Mouse (Mus musculus): ENCODE results near the gene D6Ertd527e.
A peak's percentile ranks its signal among the peaks of the same experiment; 100 is the strongest.

D6Ertd527e gene

GRCm38 (mm10) chr6:87111493-87111892 is 6.9 kb downstream of the D6Ertd527e start:
- no peak for DNase-seq (ENCODE audit: low read depth, low spot score)

GRCm38 (mm10) chr6:87112125-87112524 is 7.6 kb downstream of the D6Ertd527e start:
- no peak for DNase-seq (ENCODE audit: low read depth, low spot score)

DNA sequence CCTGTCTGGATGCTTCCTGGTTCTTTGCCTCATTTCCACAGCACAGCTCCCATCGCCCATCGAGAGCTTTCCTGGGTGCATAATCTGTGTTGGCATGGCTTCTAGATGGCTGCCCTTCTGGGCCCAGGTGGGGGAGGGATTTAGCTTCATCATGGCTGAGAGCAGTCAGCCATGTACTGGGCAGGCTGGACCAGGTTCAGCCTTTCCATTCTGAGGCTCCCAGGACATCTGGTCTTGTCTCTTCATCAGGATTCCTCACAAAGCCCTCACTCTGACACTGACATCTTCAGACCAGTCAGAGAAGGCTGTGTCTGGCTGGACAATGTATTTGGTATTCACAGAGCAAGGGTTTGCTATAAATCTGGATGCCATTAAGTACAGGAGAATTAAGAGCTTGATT is 11.4 kb downstream of the D6Ertd527e start:
- no peak for DNase-seq (ENCODE audit: low read depth, low spot score)

GRCm38 (mm10) chr6:87116596-87116995 is 12.1 kb downstream of the D6Ertd527e start:
- no peak for DNase-seq (ENCODE audit: low read depth, low spot score)

- peak; percentile 96 for DNase-seq (ENCODE audit: low read depth, low spot score)
These were observed 14.7 kb downstream of the D6Ertd527e start for GRCm38 (mm10) chr6:87119066-87119837.

- no peak for DNase-seq (ENCODE audit: low read depth, low spot score)
These were observed 15.4 kb downstream of the D6Ertd527e start for GRCm38 (mm10) chr6:87119975-87120374.

DNA sequence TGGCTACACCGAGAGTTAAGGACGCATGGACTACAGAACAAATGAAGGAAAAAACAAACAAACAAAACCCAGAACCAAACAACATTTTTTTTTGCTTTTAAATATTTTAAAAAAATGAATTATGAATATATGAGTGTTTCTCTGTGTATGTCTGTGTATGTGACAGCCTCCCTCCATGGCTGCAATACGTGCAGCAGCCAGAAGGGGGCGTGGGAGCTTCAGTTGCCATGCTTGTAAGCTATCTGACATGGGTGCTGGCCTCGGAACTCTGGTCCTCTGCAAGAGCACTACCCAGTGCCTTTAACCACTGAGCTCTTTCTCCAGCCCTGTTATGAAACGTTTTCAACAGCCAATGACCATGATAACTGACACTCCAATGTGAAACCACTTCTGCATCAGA is 16.1 kb downstream of the D6Ertd527e start:
- DNase-seq (ENCODE audit: low read depth, low spot score) = peak; percentile 57

DNA sequence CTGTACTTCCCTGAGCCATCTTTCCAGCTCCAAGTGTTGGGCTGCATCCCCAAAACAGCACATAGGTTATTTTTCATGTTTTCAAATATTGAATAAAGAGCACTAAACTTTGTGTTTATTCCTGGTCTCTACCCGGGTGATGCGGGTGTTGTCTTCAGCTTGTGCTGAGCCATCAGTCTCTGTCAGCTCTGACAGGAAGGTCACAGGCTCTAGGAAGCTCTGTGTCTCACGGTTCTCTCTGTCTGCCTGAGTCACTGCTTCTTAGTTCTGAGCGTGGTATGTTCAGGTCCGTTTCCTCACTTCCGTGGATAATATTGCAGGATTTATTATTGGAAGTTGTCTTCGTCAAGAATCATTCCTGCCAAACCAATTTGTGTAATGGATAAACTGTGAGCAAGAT is 17.4 kb downstream of the D6Ertd527e start:
- no peak for DNase-seq (ENCODE audit: low read depth, low spot score)

- DNase-seq (ENCODE audit: low read depth, low spot score) = no peak
These were observed 18.9 kb downstream of the D6Ertd527e start for GRCm38 (mm10) chr6:87123406-87123805.

DNA sequence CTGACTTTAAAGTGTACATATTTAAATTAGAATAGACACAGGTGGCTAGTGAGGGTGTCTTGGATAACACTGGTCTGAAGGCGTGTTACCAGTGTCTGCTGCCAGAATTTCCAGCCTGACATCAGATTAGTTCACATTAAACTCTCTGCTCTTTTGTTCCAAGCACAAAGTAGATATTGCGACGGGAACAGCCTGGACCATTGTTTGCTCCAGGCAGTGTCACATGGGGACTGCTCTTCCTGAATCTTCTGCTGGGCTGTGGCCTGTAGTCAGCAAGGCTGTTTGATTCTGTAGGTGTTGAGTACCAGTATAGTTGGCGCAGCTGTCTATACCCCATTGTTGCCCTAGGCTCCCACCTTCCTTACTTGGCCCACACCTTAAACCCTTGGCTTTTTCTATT is 19.4 kb downstream of the D6Ertd527e start:
- DNase-seq (ENCODE audit: low read depth, low spot score) = no peak

DNA sequence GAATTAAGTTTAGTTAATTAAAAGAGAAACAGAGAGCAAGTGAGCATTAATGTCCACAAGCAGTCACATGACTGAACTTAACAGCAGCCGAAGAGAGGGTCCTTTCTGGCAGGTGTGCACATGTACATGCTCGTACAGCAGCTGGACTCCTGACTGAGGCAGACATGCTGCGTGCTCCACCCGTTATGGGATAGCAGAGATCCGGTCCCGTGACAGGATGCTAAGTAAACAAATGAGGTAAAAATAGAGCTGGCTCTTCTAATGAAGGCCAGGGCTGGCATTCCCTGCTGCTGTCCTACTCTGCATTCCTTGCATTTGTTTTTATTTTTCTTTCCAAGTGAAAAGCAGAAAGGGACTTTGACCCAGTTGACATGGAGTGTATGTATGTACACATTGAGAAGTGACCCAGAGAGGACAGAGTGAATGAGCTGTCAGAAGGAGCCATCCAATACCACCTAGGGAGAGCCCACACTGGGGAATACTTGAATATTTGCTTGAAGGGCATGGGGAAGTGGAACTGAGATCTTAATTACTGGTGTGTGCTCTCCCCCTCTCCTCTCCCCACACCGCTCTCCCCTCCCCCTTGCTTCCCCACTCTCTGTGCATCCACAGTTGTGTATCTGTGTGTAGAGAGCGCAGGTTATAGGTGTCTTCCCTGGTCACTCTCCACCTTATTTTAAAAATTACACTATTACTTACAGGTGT is 22.7 kb downstream of the D6Ertd527e start:
- peak; percentile 70 for DNase-seq (ENCODE audit: low read depth, low spot score)

DNA sequence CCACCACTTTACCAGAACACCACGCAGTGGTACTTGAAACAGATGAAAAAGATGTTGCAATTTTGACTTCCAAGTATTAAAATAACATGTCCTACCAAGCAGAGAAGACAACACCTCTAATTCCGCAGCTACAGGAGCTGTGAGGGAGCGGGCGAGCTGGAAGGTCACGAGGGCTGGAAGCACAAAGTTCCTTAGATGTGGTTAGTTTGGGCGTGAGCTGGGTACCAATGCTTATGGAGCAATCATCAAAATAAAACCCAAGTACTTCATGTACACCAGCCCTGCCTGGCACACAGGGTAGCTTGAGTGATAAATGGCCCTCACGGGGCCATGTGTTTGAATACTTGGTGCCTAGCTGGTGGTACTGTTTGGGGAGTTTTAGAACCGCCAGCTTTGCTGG is 25.3 kb downstream of the D6Ertd527e start:
- no peak for DNase-seq (ENCODE audit: low read depth, low spot score)

DNA sequence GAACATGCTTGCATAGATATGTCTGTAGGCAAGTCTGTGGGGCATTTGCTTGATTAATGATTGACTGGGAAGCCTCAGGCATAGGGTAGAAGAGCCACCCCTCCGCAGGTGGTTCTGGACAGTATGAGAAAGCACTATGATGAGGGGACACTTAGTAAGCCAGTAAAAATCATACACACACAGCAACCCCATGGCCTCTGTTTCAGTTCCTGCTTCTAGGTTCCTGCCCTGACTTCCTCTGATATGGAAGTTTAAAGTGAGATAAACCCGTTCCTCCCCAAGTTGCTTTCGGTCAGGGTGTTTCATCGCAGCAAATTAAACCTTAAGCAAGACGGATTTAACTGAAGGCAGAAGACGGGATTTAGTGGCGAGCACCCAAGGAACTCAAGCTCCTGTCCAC is 26.1 kb downstream of the D6Ertd527e start:
- DNase-seq (ENCODE audit: low read depth, low spot score) = no peak

GRCm38 (mm10) chr6:87131078-87131477 is 26.5 kb downstream of the D6Ertd527e start:
- DNase-seq (ENCODE audit: low read depth, low spot score) = no peak

DNA sequence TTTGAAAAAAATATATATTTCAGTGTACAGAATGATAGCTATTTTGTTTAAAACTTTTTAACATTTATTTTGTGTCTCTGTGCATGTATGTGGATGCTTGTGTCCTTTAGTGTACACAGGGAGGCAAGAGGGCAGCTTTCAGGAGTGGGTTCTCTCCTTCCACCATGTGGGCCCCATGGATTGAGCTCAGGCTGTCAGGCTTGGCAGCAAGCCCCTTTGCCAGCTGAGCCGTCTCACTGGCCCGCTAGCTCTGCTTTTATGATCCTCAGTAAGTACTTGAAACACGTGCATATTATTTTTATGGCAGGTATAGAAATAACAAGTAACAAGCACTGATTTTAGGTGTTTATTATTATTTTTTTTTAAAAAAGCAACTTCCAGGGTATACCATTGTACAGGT is 29.0 kb downstream of the D6Ertd527e start:
- DNase-seq (ENCODE audit: low read depth, low spot score) = no peak

DNA sequence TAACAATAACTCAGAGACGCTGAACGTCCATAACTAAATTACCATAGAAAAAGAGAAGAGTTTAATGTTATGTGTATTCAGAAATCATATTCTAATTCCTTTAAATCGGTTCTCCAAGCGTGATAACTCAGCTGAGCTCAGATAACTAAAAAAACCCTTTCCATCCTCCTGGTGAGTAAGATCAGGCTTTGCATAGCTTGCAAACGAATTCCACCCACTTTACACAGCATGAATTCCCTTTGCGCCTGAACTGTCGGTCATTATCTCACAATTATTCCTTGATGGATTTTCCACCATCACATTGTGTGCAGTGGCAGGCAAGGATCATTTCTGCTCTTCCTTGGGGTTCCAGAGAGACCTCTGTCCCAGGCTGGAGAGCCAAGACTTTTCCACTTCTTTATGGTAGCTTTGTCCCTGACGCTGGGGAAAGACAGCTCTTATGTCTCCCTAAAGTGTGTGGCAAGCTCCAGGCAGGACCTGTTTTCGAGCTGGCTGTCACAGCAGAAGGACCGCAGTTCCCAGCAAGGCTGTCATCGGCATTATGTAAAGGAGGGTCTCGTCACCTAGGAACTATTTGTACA is 29.5 kb downstream of the D6Ertd527e start:
- no peak for DNase-seq (ENCODE audit: low read depth, low spot score)

- DNase-seq (ENCODE audit: low read depth, low spot score) = no peak
These were observed 33.9 kb downstream of the D6Ertd527e start for GRCm38 (mm10) chr6:87138479-87138878.

GRCm38 (mm10) chr6:87139796-87140553 is 35.4 kb downstream of the D6Ertd527e start:
- DNase-seq (ENCODE audit: low read depth, low spot score) = no peak

- DNase-seq (ENCODE audit: low read depth, low spot score) = no peak
These were observed 37.7 kb downstream of the D6Ertd527e start for GRCm38 (mm10) chr6:87142239-87142638.

- no peak for DNase-seq (ENCODE audit: low read depth, low spot score)
These were observed 39.0 kb downstream of the D6Ertd527e start for GRCm38 (mm10) chr6:87143594-87143993.

DNA sequence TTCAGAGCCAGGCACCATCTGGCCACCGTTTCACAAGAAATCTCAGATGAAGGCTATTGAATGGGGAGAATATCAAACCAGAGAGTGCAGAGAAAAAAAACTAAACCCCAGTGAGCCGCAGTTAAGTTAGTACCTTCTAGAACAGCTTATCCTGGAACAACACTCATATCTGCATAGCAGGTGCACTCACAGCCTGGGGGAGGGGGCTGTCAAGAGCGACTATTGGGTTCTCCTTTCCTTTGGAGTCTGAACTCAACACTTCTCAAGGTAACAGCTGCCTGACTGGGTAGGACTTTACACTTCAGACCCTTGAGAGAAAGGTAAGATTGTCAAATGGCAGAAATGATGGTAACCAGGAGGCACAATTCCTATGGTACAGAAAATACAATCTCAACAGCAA is 43.4 kb downstream of the D6Ertd527e start:
- DNase-seq (ENCODE audit: low read depth, low spot score) = no peak

DNA sequence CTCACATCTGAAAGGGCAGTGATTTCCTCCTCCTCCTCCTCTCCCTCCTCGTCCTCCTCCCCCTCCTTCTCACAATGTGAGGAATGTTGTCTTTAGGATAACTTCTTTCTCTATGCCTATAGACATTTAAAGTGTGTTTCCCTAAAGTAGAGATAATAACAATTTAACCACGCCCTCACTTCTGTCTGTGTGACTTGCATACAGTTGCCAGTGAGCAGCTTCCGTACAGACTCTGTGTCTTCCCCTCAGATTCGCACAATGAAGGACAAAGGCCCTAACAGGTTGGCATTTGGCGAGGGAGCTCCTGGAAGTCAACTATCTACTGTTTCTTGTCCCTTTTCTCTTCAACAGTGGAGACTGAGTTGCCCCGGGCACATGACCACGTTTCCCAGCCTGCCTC is 45.9 kb downstream of the D6Ertd527e start:
- DNase-seq (ENCODE audit: low read depth, low spot score) = no peak

All from A20 (cell line).